Comparison of ENCODE assay signal across 21 mouse cellular contexts in genomic region chr8:95016684-95017083, GRCm38 (mm10). TPM values are rescaled to one million over a fixed set of nuclear protein-coding genes. Genes with fewer than 3 reads are reported as not detected.
DNase-seq lines count a peak whose midpoint lies in the region; ATAC-seq and TF ChIP-seq lines count a peak whose summit lies in the region.
"Had no signal": no experiment of that assay in that cellular context is flagged by ENCODE, and none has a peak within 500 bp of the region (broad histone marks: within the 10 kb centered on the region; RNA-seq: fewer than 3 reads in every experiment).

No protein-coding gene starts in this region.

- H3K36me3 ChIP-seq in midbrain, embryonic 13.5 days, result peaks cover 43% of the 10 kb centered on the region
- peaks cover 31% of the 10 kb centered on the region for H3K36me3 ChIP-seq in midbrain, postnatal 0 days (ENCODE audit: insufficient read depth, low read length)
- H3K36me3 ChIP-seq in midbrain, embryonic 15.5 days (replicated peaks), result peaks cover 30% of the 10 kb centered on the region

- no peaks in the 10 kb centered on the region for H3K27me3 ChIP-seq in midbrain, embryonic 13.5 days
- no peaks in the 10 kb centered on the region for H3K27me3 ChIP-seq in midbrain, postnatal 0 days (ENCODE audit: insufficient read depth, low read length)
- no peaks in the 10 kb centered on the region for H3K27me3 ChIP-seq in midbrain, embryonic 15.5 days (replicated peaks)
- H3K27me3 ChIP-seq: forebrain, embryonic 15.5 days; lung, embryonic 15.5 days had no signal

- peak overlapping the region; percentile 57 for H3K27ac ChIP-seq in midbrain, embryonic 13.5 days
- no peak overlapping the region for H3K27ac ChIP-seq in midbrain, postnatal 0 days (ENCODE audit: low read depth, low read length)
- H3K27ac ChIP-seq in midbrain, embryonic 15.5 days, result 0 out of 2 replicates have a peak overlapping the region, but pooled peaks have one; percentile 9
- H3K27ac ChIP-seq: forebrain, embryonic 15.5 days; liver, embryonic 14.5 days; lung, embryonic 15.5 days had no signal

- H3K4me2 ChIP-seq in midbrain, embryonic 13.5 days (replicated peaks), result no peak overlapping the region
- no peak overlapping the region for H3K4me2 ChIP-seq in midbrain, postnatal 0 days (ENCODE audit: low read depth, low read length, poor library complexity, severe bottlenecking)
- H3K4me2 ChIP-seq in midbrain, embryonic 15.5 days, result no peak overlapping the region
- H3K4me2 ChIP-seq: forebrain, embryonic 15.5 days; heart, embryonic 11.5 days; lung, embryonic 15.5 days had no signal

- peak; percentile 79 for DNase-seq in heart, adult 11 months
- DNase-seq in heart, postnatal 14 days, result no peak
- DNase-seq in midbrain, postnatal 0 days (ENCODE audit: low spot score), result no peak
- no peak for DNase-seq in thymus, postnatal 25 days
- no peak for DNase-seq in left cerebral cortex, postnatal 4 days
- DNase-seq: adrenal gland, postnatal 25 days; cerebellum, adult 9-10 months; gastrocnemius, postnatal 10 days; kidney, postnatal 4 days; layer of hippocampus, adult 9-11 months; lung, postnatal 4 days; thymus, postnatal 14 days had no signal

- peak; percentile 28 for ATAC-seq in midbrain, embryonic 13.5 days
- ATAC-seq in midbrain, postnatal 0 days (ENCODE audit: low FRiP score), result no peak
- 0 out of 2 replicates have a peak, but pooled peaks have one; percentile 12 for ATAC-seq in midbrain, embryonic 15.5 days (replicated peaks)
- ATAC-seq: forebrain, embryonic 15.5 days; intestine, postnatal 0 days had no signal

- WGBS in midbrain, embryonic 13.5 days, result 46% methylated on average over 4 of the region's 4 CpGs
- 61% methylated on average over 4 of the region's 4 CpGs for WGBS in midbrain, postnatal 0 days
- 43% methylated on average over 4 of the region's 4 CpGs for WGBS in midbrain, embryonic 15.5 days

- H3K4me3 ChIP-seq in midbrain, embryonic 13.5 days (replicated peaks), result no peak overlapping the region
- no peak overlapping the region for H3K4me3 ChIP-seq in midbrain, postnatal 0 days (ENCODE audit: low read depth, low read length)
- H3K4me3 ChIP-seq in midbrain, embryonic 15.5 days, result no peak overlapping the region
- H3K4me3 ChIP-seq: forebrain, embryonic 15.5 days; lung, embryonic 15.5 days had no signal

- H3K9ac ChIP-seq in midbrain, embryonic 13.5 days (replicated peaks), result no peak overlapping the region
- no peak overlapping the region for H3K9ac ChIP-seq in midbrain, postnatal 0 days (replicated peaks; ENCODE audit: low read length, poor library complexity, severe bottlenecking)
- no peak overlapping the region for H3K9ac ChIP-seq in midbrain, embryonic 15.5 days
- H3K9ac ChIP-seq: forebrain, embryonic 15.5 days; liver, embryonic 14.5 days; lung, embryonic 15.5 days had no signal

- no peak for TF ChIP-seq CTCF in midbrain, postnatal 0 days (IDR thresholded peaks at IDR 0.05)

- intact Hi-C loops in heart, postnatal 14 days (cut with DNase I), result no loop called here
- intact Hi-C loops in left cerebral cortex, postnatal 4 days (cut with DNase I), result no loop called here

- H3K4me1 ChIP-seq in midbrain, embryonic 13.5 days (replicated peaks), result 0 out of 2 replicates have a peak, but pooled peaks cover 2% of the 10 kb centered on the region
- no peaks in the 10 kb centered on the region for H3K4me1 ChIP-seq in midbrain, postnatal 0 days (ENCODE audit: insufficient read depth, low read length)
- no peaks in the 10 kb centered on the region for H3K4me1 ChIP-seq in midbrain, embryonic 15.5 days
- H3K4me1 ChIP-seq: forebrain, embryonic 15.5 days; lung, embryonic 15.5 days had no signal

- H3K9me3 ChIP-seq in midbrain, embryonic 13.5 days, result no peaks in the 10 kb centered on the region
- no peaks in the 10 kb centered on the region for H3K9me3 ChIP-seq in midbrain, postnatal 0 days (ENCODE audit: low read length)
- no peaks in the 10 kb centered on the region for H3K9me3 ChIP-seq in midbrain, embryonic 15.5 days
- H3K9me3 ChIP-seq: forebrain, embryonic 15.5 days; lung, embryonic 15.5 days had no signal

RNA-seq across cellular contexts. Expression of gene Adgrg3, which starts 0.8 kb away (rescaled TPM):
- total RNA-seq in heart, postnatal 14 days (2021), result 1 to 10 TPM; 1.5 TPM
- 0.96 and 1.3 TPM in 2 replicates for polyA plus RNA-seq in midbrain, embryonic 13.5 days (2015; fragmentation: Nextera tagmentation; extraction: Ambion mirVana)
- total RNA-seq in midbrain, postnatal 0 days (2014; rRNA removed), result 1.5 and 1.7 TPM in 2 replicates
- 0.59 and 0.88 TPM in 2 replicates for polyA plus RNA-seq in midbrain, postnatal 0 days (2015; fragmentation: Nextera tagmentation; extraction: Ambion mirVana)
- polyA plus RNA-seq in midbrain, embryonic 15.5 days (2015; fragmentation: Nextera tagmentation; extraction: Ambion mirVana), result 0.88 and 1.3 TPM in 2 replicates
- 1 to 10 TPM; 1.1 to 2.1 TPM for total RNA-seq in left cerebral cortex, postnatal 4 days (2021)

RNA-seq across cellular contexts. Expression of gene Drc7, which starts 38.2 kb away (rescaled TPM):
- total RNA-seq in heart, postnatal 14 days (2021), result under 1 TPM in 1 of 2 experiments, not detected in 1; 0.31 TPM
- 0.24 and 0.58 TPM in 2 replicates for polyA plus RNA-seq in midbrain, embryonic 13.5 days (2015; fragmentation: Nextera tagmentation; extraction: Ambion mirVana)
- total RNA-seq in midbrain, postnatal 0 days (2014; rRNA removed), result 4.4 and 9.8 TPM in 2 replicates
- 2.8 and 3.6 TPM in 2 replicates for polyA plus RNA-seq in midbrain, postnatal 0 days (2015; fragmentation: Nextera tagmentation; extraction: Ambion mirVana)
- polyA plus RNA-seq in midbrain, embryonic 15.5 days (2015; fragmentation: Nextera tagmentation; extraction: Ambion mirVana), result 1.5 and 1.9 TPM in 2 replicates
- total RNA-seq in left cerebral cortex, postnatal 4 days (2021), result 1 to 10 TPM; 2.7 to 3.0 TPM
- total RNA-seq: adrenal gland, postnatal 25 days; gastrocnemius, postnatal 10 days had no signal
- polyA plus RNA-seq: heart, embryonic 11.5 days; heart, postnatal 0 days; intestine, postnatal 0 days; kidney, embryonic 14.5 days had no signal

RNA-seq across cellular contexts. Expression of gene Adgrg1, which starts 42.1 kb away (rescaled TPM):
- total RNA-seq in heart, postnatal 14 days (2021), result 10 to 100 TPM; 59.3 to 73.3 TPM
- polyA plus RNA-seq in midbrain, embryonic 13.5 days (2015; fragmentation: Nextera tagmentation; extraction: Ambion mirVana), result 189 and 212 TPM in 2 replicates
- 218 and 247 TPM in 2 replicates for total RNA-seq in midbrain, postnatal 0 days (2014; rRNA removed)
- polyA plus RNA-seq in midbrain, postnatal 0 days (2015; fragmentation: Nextera tagmentation; extraction: Ambion mirVana), result 114 and 125 TPM in 2 replicates
- 147 and 156 TPM in 2 replicates for polyA plus RNA-seq in midbrain, embryonic 15.5 days (2015; fragmentation: Nextera tagmentation; extraction: Ambion mirVana)
- 100 to 1,000 TPM; 125 to 153 TPM for total RNA-seq in left cerebral cortex, postnatal 4 days (2021)
